Mouse (Mus musculus): ENCODE measurements around the gene Abcd2. TPM values are rescaled to one million over a fixed set of nuclear protein-coding genes. Genes with fewer than 3 reads are reported as not detected.
A peak's percentile ranks its signal among the peaks of the same experiment; 100 is the strongest.

The Abcd2 gene
- polyA plus RNA-seq, 1 experiment, result 7.1 TPM

- peak overlapping the region; percentile 82 for H3K27ac ChIP-seq (ENCODE audit: control insufficient read depth, insufficient read depth, low read depth, low read length, poor library complexity)
- peak overlapping the region; percentile 74 for H3K4me3 ChIP-seq (replicated peaks; ENCODE audit: control insufficient read depth, low read depth, low read length)
- no peak for TF ChIP-seq CTCF (IDR thresholded peaks at IDR 0.05; ENCODE audit: control insufficient read depth, insufficient read depth, low read length)
- TF ChIP-seq POLR2A (IDR thresholded peaks at IDR 0.05; ENCODE audit: borderline replicate concordance, control insufficient read depth, low read depth, low read length), result no peak
- 9% methylated on average over 7 of the region's 7 CpGs for WGBS
- H3K4me1 ChIP-seq (ENCODE audit: control insufficient read depth, insufficient read depth, low read length), result no peaks in the 10 kb centered on the region
These were observed 612 bp upstream of the Abcd2 start for GRCm38 (mm10) chr15:91192223-91192598.

- TF ChIP-seq POLR2A (IDR thresholded peaks at IDR 0.05; ENCODE audit: borderline replicate concordance, control insufficient read depth, low read depth, low read length) (no peak), CTCF (IDR thresholded peaks at IDR 0.05; ENCODE audit: control insufficient read depth, insufficient read depth, low read length) (no peak)
- WGBS, result 43% methylated on average over 17 of the region's 17 CpGs
- H3K4me1 ChIP-seq (ENCODE audit: control insufficient read depth, insufficient read depth, low read length), result no peaks in the 10 kb centered on the region
- H3K4me3 ChIP-seq (replicated peaks; ENCODE audit: control insufficient read depth, low read depth, low read length), result peak overlapping the region; percentile 74
- peak overlapping the region; percentile 82; the same call in 1 of the 2 replicates for H3K27ac ChIP-seq (ENCODE audit: control insufficient read depth, insufficient read depth, low read depth, low read length, poor library complexity)
These were observed 936 bp downstream of the Abcd2 start for GRCm38 (mm10) chr15:91190519-91191207.

- no peaks in the 10 kb centered on the region for H3K4me1 ChIP-seq (ENCODE audit: control insufficient read depth, insufficient read depth, low read length)
- no peak for TF ChIP-seq CTCF (IDR thresholded peaks at IDR 0.05; ENCODE audit: control insufficient read depth, insufficient read depth, low read length)
- no peak for TF ChIP-seq POLR2A (IDR thresholded peaks at IDR 0.05; ENCODE audit: borderline replicate concordance, control insufficient read depth, low read depth, low read length)
- no peak overlapping the region for H3K27ac ChIP-seq (ENCODE audit: control insufficient read depth, insufficient read depth, low read depth, low read length, poor library complexity)
- 45% methylated on average over 4 of the region's 4 CpGs for WGBS
- peak overlapping the region; percentile 49 for H3K4me3 ChIP-seq (replicated peaks; ENCODE audit: control insufficient read depth, low read depth, low read length)
These were observed 1.6 kb downstream of the Abcd2 start for GRCm38 (mm10) chr15:91190026-91190425.

- H3K27ac ChIP-seq (ENCODE audit: control insufficient read depth, insufficient read depth, low read depth, low read length, poor library complexity), result no peak overlapping the region
- TF ChIP-seq CTCF (IDR thresholded peaks at IDR 0.05; ENCODE audit: control insufficient read depth, insufficient read depth, low read length) (no peak), POLR2A (IDR thresholded peaks at IDR 0.05; ENCODE audit: borderline replicate concordance, control insufficient read depth, low read depth, low read length) (no peak)
- H3K4me3 ChIP-seq (replicated peaks; ENCODE audit: control insufficient read depth, low read depth, low read length), result no peak overlapping the region
- H3K4me1 ChIP-seq (ENCODE audit: control insufficient read depth, insufficient read depth, low read length), result no peaks in the 10 kb centered on the region; the same call in 1 of the 2 replicates
- 86% methylated on average over 6 of the region's 6 CpGs for WGBS
These were observed 5.2 kb downstream of the Abcd2 start for GRCm38 (mm10) chr15:91186358-91186757.

- no peak overlapping the region for H3K27ac ChIP-seq (ENCODE audit: control insufficient read depth, insufficient read depth, low read depth, low read length, poor library complexity)
- 50% methylated on average over 15 of the region's 15 CpGs for WGBS
These were observed 11.5 kb downstream of the Abcd2 start for GRCm38 (mm10) chr15:91179911-91180622.

GRCm38 (mm10) chr15:91178656-91179314 is 12.8 kb downstream of the Abcd2 start:
- TF ChIP-seq CTCF (IDR thresholded peaks at IDR 0.05; ENCODE audit: control insufficient read depth, insufficient read depth, low read length) (no peak), POLR2A (IDR thresholded peaks at IDR 0.05; ENCODE audit: borderline replicate concordance, control insufficient read depth, low read depth, low read length) (no peak)
- WGBS, result 14% methylated on average over 9 of the region's 9 CpGs
- Histone ChIP-seq H3K4me1 (ENCODE audit: control insufficient read depth, insufficient read depth, low read length) (peaks cover 2% of the 10 kb centered on the region), H3K4me3 (replicated peaks; ENCODE audit: control insufficient read depth, low read depth, low read length) (no peak overlapping the region), H3K27ac (ENCODE audit: control insufficient read depth, insufficient read depth, low read depth, low read length, poor library complexity) (no peak overlapping the region)

More at GRCm38 (mm10) chr15:91179911-91180622, 11.5 kb downstream of the Abcd2 start:
- TF ChIP-seq POLR2A (IDR thresholded peaks at IDR 0.05; ENCODE audit: borderline replicate concordance, control insufficient read depth, low read depth, low read length), result no peak
- no peak for TF ChIP-seq CTCF (IDR thresholded peaks at IDR 0.05; ENCODE audit: control insufficient read depth, insufficient read depth, low read length)
- Histone ChIP-seq H3K4me1 (ENCODE audit: control insufficient read depth, insufficient read depth, low read length) (peaks cover 2% of the 10 kb centered on the region), H3K4me3 (replicated peaks; ENCODE audit: control insufficient read depth, low read depth, low read length) (no peak overlapping the region)

GRCm38 (mm10) chr15:91172193-91172592 is 19.4 kb downstream of the Abcd2 start:
- H3K4me1 ChIP-seq (ENCODE audit: control insufficient read depth, insufficient read depth, low read length), result peaks cover 4% of the 10 kb centered on the region
- peak overlapping the region; percentile 51; the same call in 1 of the 2 replicates for H3K27ac ChIP-seq (ENCODE audit: control insufficient read depth, insufficient read depth, low read depth, low read length, poor library complexity)
- TF ChIP-seq POLR2A (IDR thresholded peaks at IDR 0.05; ENCODE audit: borderline replicate concordance, control insufficient read depth, low read depth, low read length), result no peak
- TF ChIP-seq CTCF (IDR thresholded peaks at IDR 0.05; ENCODE audit: control insufficient read depth, insufficient read depth, low read length), result no peak
- no peak overlapping the region for H3K4me3 ChIP-seq (replicated peaks; ENCODE audit: control insufficient read depth, low read depth, low read length)
- 49% methylated on average over 4 of the region's 4 CpGs for WGBS

GRCm38 (mm10) chr15:91171332-91171731 is 20.3 kb downstream of the Abcd2 start:
- TF ChIP-seq CTCF (IDR thresholded peaks at IDR 0.05; ENCODE audit: control insufficient read depth, insufficient read depth, low read length) (no peak), POLR2A (IDR thresholded peaks at IDR 0.05; ENCODE audit: borderline replicate concordance, control insufficient read depth, low read depth, low read length) (no peak)
- 70% methylated on average over 4 of the region's 4 CpGs for WGBS
- no peak overlapping the region for H3K4me3 ChIP-seq (replicated peaks; ENCODE audit: control insufficient read depth, low read depth, low read length)
- H3K27ac ChIP-seq (ENCODE audit: control insufficient read depth, insufficient read depth, low read depth, low read length, poor library complexity), result peak overlapping the region; percentile 12; the same call in 1 of the 2 replicates
- peaks cover 4% of the 10 kb centered on the region for H3K4me1 ChIP-seq (ENCODE audit: control insufficient read depth, insufficient read depth, low read length)
